Mouse (Mus musculus) T-helper 2 cell (primary cell): ENCODE measurements around the gene Frmd4a.
"Not testable (repeated sequence)": the region's sequence is repeated elsewhere in the genome, so short reads cannot be mapped to it uniquely, and the experiment has no call there.

ENCODE experiments used
- in situ Hi-C: fragments of 300-600 bp; cut with MboI, MseI; formaldehyde crosslinking; loops from one replicate; pipeline ENCODE4 v1.15.1; 2025; ENCODE audit warnings: high pct_unique_total_duplicates

Frmd4a gene

GRCm38 (mm10) chr2:4609433-4609832 is 591.9 kb downstream of the Frmd4a start:
- in situ Hi-C loops, result no loop called here

DNA sequence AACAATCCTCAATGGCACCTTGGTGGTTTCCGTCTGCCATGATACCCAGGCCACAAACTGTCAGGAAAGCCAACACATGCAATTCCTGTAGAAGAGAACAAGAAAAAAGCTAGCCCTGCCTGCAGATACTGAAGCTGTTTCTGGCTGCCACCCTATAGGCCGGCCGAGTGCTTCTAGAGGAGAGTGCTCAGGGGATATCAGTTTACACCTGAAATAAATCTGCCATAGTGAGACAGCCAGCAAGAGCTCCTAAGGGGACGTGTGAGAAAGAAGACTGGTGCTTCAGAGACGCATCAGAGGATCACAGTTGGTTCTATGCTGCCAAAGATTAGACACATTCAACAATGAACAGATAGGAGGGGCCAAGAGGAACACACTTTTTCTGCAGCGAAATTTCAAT is 593.8 kb downstream of the Frmd4a start:
- in situ Hi-C loops, result no loop called here

GRCm38 (mm10) chr2:4611704-4612103 is 594.2 kb downstream of the Frmd4a start:
- in situ Hi-C loops, result no loop called here

DNA sequence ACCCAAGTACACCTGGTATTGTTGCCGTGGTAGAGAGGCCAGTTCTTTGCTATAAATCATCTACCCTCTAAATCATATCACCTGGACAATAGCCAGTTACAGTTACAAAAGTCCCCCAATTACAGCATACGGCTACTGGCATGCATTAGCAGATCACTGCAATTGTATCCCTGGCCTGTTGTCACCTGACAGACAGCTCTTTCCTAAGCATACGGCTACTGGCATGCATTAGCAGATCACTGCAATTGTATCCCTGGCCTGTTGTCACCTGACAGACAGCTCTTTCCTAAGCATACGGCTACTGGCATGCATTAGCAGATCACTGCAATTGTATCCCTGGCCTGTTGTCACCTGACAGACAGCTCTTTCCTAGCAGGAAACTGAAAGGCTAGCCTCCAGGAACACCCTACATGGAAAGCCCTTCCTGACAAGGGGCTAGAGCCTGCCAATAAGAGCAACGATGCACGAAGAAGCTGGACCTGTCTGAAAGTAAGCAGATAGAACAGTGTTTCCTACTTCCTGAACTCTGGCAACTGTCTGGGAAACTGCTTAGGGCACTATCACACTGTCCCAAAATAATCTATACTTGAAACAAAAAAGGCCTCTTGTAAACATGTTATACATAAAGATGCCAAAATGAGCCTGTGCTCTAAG is 596.9 kb downstream of the Frmd4a start:
- in situ Hi-C loops, result not testable (repeated sequence)

GRCm38 (mm10) chr2:4615014-4615546 is 597.6 kb downstream of the Frmd4a start:
- in situ Hi-C loops, result no loop called here

- in situ Hi-C loops, result no loop called here
Measured at GRCm38 (mm10) chr2:4616995-4617394, 599.5 kb downstream of the Frmd4a start.

GRCm38 (mm10) chr2:4619126-4619525 is 601.6 kb downstream of the Frmd4a start:
- in situ Hi-C loops, result not testable (repeated sequence)

GRCm38 (mm10) chr2:4619893-4620593 is 602.5 kb downstream of the Frmd4a start:
- in situ Hi-C loops, result no loop called here

- in situ Hi-C loops, result no loop called here
Measured at GRCm38 (mm10) chr2:4620640-4621401, 603.3 kb downstream of the Frmd4a start.

- in situ Hi-C loops, result no loop called here
Measured at GRCm38 (mm10) chr2:4621471-4621985, 604.0 kb downstream of the Frmd4a start.

DNA sequence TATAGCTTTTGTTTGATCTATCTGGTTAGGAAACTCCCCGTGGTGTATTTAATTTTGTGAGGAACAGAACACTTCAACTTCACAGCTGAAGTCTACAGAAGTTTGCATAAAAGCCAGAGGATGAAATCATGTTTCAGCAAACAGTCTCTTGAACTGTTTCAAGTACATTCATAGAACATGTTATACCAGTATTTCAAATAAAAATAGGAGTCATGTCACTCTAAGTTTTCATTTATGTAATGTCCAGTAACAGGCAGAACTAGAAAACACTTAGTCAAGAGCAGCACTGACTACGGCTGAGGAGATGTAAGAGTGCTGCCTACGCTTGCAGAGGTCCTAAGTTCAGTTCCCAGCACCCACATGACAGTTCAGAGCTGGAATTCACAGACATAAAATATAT is 609.4 kb downstream of the Frmd4a start:
- in situ Hi-C loops, result no loop called here

GRCm38 (mm10) chr2:4628920-4629319 is 611.4 kb downstream of the Frmd4a start:
- in situ Hi-C loops, result no loop called here

DNA sequence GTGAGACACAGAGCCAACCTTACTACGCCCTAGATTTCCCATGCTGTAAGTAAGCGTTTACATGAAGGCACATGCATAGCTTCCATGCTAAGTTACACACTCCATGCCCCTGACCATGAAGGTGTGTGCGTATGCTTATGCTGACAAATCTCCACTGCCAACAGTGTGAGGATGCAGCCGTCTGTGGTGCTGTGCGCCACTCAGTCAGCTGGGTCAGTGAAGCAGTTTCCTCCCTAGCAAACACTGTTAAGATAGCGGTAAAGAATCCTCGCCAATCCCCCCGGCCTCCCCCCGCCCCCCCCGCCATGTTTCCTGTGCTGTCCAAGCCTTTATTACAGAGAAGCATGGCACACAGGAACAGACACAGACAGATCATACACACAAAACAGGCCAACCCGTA is 612.0 kb downstream of the Frmd4a start:
- in situ Hi-C loops, result no loop called here

DNA sequence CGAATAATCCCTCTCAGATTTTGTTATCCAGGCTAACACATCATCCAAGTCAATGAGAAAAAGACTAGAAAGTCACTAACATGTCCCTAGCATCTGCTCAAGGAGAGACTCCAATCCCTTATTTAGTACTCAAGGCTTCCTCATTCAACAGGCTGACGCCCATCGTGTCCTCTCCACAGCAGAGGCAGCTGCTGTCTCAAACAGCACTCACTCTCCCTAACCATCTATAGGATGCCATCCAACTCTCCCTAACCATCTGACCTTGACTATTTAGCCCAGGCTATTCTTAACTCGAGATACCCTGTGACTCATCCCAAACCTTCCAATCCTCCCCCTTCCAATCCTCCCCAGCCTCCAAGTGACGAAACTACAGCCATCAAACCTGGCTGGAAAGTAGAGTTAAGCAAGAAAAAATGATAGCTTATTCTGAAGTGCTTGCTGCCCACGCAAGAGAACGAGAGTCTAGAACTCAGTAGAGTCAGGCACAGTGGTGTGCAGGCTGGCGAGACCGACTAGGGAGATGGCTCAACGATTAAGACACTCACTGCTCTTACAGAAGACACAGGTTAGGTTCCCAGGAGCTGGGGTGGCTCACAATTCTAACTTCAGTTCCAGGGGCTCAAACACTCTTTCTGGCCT is 612.8 kb downstream of the Frmd4a start:
- in situ Hi-C loops, result no loop called here

GRCm38 (mm10) chr2:4635804-4636203 is 618.3 kb downstream of the Frmd4a start:
- in situ Hi-C loops, result no loop called here

DNA sequence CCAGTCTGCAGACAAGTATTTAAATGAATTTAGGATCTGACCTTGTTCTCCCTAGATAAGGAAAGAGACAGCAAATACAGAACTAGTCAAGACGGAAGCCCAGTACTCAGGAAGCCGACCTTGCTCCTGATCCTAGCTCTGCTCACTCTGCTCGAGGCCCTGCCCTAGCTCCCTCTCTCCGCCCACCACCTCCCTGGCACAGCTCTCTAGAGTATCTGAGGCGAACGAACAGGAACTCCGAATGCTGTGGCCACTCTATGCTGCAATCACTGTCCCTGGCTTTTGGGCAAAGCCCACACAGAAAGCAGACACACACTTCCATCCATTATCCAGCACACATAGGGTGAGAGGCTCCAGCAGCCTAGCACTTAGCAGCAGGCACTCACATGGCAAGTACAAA is 619.1 kb downstream of the Frmd4a start:
- in situ Hi-C loops, result no loop called here

DNA sequence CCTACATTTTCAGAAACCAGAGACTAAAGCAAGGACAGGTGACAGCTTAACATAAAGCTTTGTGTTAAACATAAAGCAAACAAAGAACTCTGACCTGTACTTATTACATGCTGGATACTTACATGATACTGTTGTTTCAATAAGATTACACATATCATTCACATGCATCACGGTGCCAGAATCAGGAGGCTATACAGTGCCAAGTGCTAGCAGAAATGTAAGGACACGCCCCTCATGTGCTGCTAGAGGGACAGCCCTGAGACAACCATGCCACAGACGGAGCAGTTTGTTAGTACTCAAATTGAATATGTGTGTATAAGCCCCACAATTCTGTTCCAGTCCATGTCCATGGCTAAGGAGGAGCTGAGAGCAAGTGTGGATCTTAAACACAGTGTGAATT is 620.7 kb downstream of the Frmd4a start:
- in situ Hi-C loops, result no loop called here

DNA sequence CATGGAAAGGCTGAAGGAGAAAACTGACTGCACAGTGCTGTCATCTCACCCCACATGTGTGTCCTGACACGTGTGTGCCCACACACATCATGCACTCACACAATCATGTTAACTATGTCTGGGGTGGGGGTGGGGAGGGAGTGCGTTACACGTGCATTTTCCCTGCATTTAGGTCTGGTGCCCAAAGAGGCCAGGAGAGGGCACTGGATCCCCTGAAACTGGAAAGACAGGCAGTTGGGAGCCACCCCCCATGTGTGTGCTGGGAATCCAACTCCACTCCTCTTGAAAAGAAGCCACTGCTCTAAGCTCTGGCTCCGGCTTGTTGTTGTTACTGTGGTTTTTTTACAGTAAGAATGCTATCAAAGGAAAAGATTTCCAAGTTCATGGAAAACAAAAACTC is 627.5 kb downstream of the Frmd4a start:
- in situ Hi-C loops, result no loop called here

DNA sequence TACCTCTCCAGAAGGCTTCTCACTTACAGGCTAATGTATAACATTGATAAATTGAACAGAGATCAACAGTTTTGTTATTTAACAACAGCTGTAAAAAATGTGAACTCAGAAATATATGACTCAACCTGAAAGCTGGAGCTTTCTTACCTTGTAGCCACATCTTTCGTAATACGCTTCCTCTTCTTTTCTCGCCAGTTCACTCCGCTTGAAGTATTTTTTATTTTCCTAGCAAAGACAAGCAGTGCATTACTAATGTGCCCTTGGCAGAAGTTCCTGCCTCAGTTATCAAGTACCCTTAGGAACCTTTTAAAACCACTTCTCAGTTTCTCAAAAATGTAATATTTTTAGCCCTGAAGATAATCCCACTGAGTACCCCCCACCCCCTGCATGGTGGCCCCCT is 630.6 kb downstream of the Frmd4a start:
- in situ Hi-C loops, result no loop called here

DNA sequence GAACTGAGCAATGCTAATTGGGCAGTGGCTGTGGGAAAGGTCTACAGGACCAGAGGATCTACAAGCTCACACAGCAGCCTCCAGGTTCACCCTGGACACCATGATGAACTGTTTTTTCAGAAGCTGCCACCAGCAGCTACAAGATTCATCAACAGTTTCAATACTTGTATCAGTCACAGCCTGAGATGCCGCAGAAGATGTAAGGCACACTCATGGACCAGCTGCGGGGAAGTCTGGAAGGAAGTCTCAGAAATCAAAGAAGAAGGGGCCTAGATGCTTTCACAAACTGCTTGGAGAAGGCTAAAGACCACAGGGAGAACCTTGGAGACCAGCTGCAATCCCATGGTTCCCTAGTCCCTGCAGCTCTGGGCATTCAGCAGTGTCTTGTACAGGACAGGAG is 632.1 kb downstream of the Frmd4a start:
- in situ Hi-C loops, result loop anchor here (25.0 kb wide), 1 partner anchor 213 kb away; no protein-coding TSS in a partner anchor

DNA sequence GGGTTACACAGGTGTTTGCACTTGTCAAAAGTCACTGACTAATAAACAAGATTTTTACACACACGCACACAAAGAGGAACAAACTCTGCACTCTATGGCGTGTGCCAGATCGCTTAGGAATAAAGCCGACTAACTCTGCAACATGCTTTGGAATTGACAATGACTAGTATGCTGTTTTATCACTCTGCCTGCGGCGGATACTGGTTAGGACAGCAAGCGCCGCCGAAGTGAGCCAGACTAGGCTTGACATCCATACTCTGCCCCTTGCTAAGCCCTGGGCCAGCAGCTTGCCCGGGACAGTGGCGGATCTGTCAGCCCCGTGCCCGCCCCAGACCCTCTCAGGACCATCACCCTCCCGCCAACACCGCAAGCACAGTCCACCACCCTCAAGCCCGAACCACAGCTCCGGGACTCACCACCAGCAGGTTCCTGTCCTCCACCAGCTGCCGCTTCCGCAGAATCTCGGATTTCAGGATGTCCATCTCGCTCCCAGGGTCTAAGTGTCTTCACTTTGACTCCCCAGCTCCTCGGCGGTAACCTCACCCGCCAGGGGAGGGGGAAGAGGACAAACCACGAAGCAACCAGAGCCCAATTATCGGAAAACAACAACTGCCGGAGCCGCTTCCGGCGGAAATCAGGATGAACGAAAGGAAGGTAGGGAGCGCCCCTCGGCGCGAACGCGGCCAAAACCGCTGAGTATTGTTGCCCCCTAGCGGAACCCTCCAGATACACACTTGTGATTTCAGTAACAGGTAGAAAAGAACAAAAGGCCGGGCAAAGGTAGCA is 634.2 kb downstream of the Frmd4a start, which contains the start of gene Prpf18:
Prpf18 (minus strand) TSS at position 614 of the 786 bp plus-strand sequence.
- in situ Hi-C loops, result loop anchor here (25.0 kb wide), 1 partner anchor 211 kb away; no protein-coding TSS in a partner anchor
